Mouse (Mus musculus) forebrain, embryonic 10.5 days (tissue): ENCODE data around the gene Slc25a45. TPM values are rescaled to one million over a fixed set of nuclear protein-coding genes. Genes with fewer than 3 reads are reported as not detected.
"Not testable (repeated sequence)": the region's sequence is repeated elsewhere in the genome, so short reads cannot be mapped to it uniquely, and the experiment has no call there.

Experiments
- DNase-seq: peaks from one replicate; pipeline ENCODE4 v3.0.0-alpha.2; 2017; ENCODE audit warnings: low spot score; ENCODE audit errors: extremely low spot score
- H3K27ac ChIP-seq: fragments of 300-500 bp; sonication (generic); 2 replicates; pipeline ENCODE4 v1.5.1; 2016; ENCODE audit warnings: mild to moderate bottlenecking
- H3K27me3 ChIP-seq: fragments of 300-500 bp; sonication (generic); 2 replicates; pipeline ENCODE4 v1.6.1; 2016; ENCODE audit warnings: mild to moderate bottlenecking; ENCODE audit not compliant: poor library complexity, severe bottlenecking
- H3K36me3 ChIP-seq: fragments of 300-500 bp; sonication (generic); replicated peaks from 2 replicates; pipeline ENCODE4 v1.6.1; 2016; ENCODE audit warnings: mild to moderate bottlenecking, moderate library complexity
- H3K4me1 ChIP-seq: fragments of 300-500 bp; sonication (generic); 2 replicates; pipeline ENCODE4 v1.6.1; 2016
- H3K4me3 ChIP-seq: fragments of 300-500 bp; sonication (generic); 2 replicates; pipeline ENCODE4 v1.5.1; 2016; ENCODE audit warnings: mild to moderate bottlenecking, moderate library complexity
- H3K9me3 ChIP-seq: fragments of 300-500 bp; sonication (generic); 2 replicates; pipeline ENCODE4 v1.6.1; 2016; ENCODE audit warnings: mild to moderate bottlenecking, moderate library complexity
- WGBS: fragments of 180-500 bp; shearing (Covaris S2); methylation state at CpG from one replicate; pipeline ENCODE4 v1.1.7; 2016; 5-methylcytosine and 5-hydroxymethylcytosine counted together
- polyA plus RNA-seq: library from polyadenylated mRNA; unstranded; fragments of >200 nt; fragmentation: Nextera tagmentation; extraction: Ambion mirVana; gene quantifications from 2 replicates; pipeline ENCODE4 v1.2.1, GENCODE M21; 2016

Gene Slc25a45
- polyA plus RNA-seq, 1 experiment from 2014 or later = 1.5 TPM

DNA sequence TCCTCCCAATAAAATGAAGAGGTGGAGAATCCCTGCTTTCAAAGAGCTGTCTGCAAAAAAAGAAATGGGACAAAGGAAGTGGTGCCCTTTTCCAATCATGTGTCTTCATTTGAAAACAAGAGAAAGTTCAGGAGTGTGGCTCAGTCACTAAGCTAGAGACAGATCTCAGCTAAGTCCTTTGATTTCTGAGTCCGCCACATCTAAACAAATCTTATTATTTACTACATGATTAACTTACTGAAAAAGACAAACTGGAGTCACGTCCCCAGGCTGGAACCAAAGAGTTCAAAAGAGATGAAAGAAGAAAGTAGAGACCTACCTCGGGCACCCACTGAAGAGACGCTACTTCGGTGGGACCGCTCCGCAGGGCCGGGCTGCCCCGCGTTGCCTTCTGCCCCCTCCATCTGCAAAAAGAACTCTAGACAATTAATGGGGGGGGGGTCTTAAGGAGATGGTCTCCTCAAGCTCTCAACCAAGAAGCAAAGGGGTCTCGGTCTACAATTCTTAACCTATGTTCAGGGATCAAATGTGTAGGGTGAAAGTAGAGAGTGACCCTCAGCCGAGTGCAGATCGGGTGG lies 3.1 kb upstream of the Slc25a45 start:
- Histone ChIP-seq H3K4me3 (peak overlapping the region; percentile 85), H3K36me3 (peaks cover 29% of the 10 kb centered on the region), H3K27ac (peak overlapping the region; percentile 91), H3K9me3 (no peaks in the 10 kb centered on the region), H3K4me1 (peaks cover 67% of the 10 kb centered on the region), H3K27me3 (no peaks in the 10 kb centered on the region)
- 13% methylated on average over 13 of the region's 13 CpGs for WGBS
- DNase-seq = no peak

- H3K4me1 ChIP-seq = peaks cover 67% of the 10 kb centered on the region
- under 1% methylated on average over 37 of the region's 37 CpGs for WGBS
- no peaks in the 10 kb centered on the region for H3K27me3 ChIP-seq
- peak within 1 kb of the TSS; percentile 91 for H3K27ac ChIP-seq
- peak; percentile 93 for DNase-seq
- peaks cover 24% of the 10 kb centered on the region for H3K36me3 ChIP-seq
- H3K4me3 ChIP-seq = peak within 1 kb of the TSS; percentile 85
- no peaks in the 10 kb centered on the region for H3K9me3 ChIP-seq
Measured at GRCm38 (mm10) chr19:5874969-5875480, 2.6 kb upstream of the Slc25a45 start, which contains the start of gene Frmd8. Gene Frmd8 (minus strand): TSS chr19:5875274.

DNA sequence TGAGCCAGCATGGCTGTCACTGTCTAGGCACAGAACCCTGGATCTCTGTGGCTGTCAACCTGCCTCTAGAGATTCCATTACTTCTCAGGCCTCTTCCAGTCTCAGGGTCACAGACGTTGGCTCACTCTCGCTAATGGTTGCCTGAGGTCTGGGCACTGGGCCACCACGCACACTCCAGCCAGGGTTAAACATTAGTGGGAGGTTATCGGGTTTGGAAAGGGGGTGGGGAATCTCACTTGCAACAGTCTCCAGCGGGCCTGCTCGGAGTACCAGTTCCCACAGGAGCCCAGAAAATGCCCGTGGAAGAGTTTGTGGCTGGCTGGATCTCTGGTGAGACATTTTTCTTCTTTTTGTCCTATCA lies 734 bp downstream of the Slc25a45 start:
- no peak for DNase-seq
- Histone ChIP-seq H3K27ac (peak overlapping the region; percentile 73; the same call in 1 of the 2 replicates), H3K27me3 (no peaks in the 10 kb centered on the region), H3K4me3 (peak overlapping the region; percentile 25; the same call in 1 of the 2 replicates), H3K4me1 (peaks cover 37% of the 10 kb centered on the region), H3K36me3 (no peaks in the 10 kb centered on the region), H3K9me3 (no peaks in the 10 kb centered on the region)
- 87% methylated on average over 7 of the region's 7 CpGs for WGBS

- peaks cover 32% of the 10 kb centered on the region for H3K4me1 ChIP-seq
- no peaks in the 10 kb centered on the region for H3K9me3 ChIP-seq
- WGBS = 81% methylated on average over 3 of the region's 3 CpGs
- H3K36me3 ChIP-seq = no peaks in the 10 kb centered on the region
- no peak overlapping the region for H3K27ac ChIP-seq
- H3K27me3 ChIP-seq = no peaks in the 10 kb centered on the region
- H3K4me3 ChIP-seq = no peak overlapping the region
- DNase-seq = no peak
Measured at GRCm38 (mm10) chr19:5878916-5879315, 1.3 kb downstream of the Slc25a45 start.

DNA sequence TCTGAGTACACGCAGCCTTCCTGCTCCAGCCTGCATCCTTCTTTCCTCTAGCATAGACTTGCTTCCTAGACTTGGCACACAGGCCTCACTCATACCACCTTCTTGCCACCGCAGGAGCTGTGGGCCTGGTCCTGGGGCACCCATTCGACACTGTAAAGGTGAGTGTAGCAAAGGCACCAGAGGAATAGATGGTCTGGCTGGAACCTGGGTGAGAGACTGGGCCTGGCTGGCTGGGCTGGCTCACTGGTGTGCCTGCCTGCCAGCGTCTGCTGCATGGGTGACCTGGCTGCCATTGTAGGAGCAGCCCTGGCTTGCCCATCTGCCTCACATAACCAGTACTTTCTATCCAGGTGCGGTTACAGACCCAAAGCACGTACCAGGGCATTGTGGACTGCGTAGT lies 2.1 kb downstream of the Slc25a45 start:
- WGBS = 93% methylated on average over 7 of the region's 7 CpGs
- Histone ChIP-seq H3K27ac (no peak overlapping the region), H3K36me3 (no peaks in the 10 kb centered on the region), H3K4me3 (no peak overlapping the region), H3K9me3 (no peaks in the 10 kb centered on the region), H3K27me3 (no peaks in the 10 kb centered on the region), H3K4me1 (peaks cover 23% of the 10 kb centered on the region)
- DNase-seq = no peak

DNA sequence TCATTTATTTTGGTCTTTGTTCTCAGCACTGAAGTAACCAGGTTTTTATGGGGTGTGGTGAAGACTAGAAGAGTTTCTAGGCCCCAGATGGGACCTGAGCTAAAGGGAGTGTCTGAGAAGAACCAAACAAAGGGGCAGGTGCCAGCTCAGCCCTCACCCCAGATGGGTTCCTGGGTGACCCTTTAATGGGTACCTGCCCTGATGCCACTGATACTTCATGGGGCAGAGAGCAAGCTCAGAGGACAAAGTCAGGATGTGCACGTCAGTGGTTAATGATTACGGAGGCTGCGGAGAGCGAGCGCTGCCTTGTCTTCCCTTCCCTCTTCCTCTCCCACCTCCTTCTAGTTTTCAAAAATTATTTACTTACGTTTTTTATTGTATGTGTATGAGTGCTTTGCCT lies 3.5 kb downstream of the Slc25a45 start:
- no peak for DNase-seq
- Histone ChIP-seq H3K27ac (no peak overlapping the region), H3K4me3 (no peak overlapping the region), H3K36me3 (no peaks in the 10 kb centered on the region), H3K27me3 (no peaks in the 10 kb centered on the region), H3K9me3 (no peaks in the 10 kb centered on the region), H3K4me1 (peaks cover 12% of the 10 kb centered on the region)
- WGBS = 88% methylated on average over 6 of the region's 6 CpGs

DNA sequence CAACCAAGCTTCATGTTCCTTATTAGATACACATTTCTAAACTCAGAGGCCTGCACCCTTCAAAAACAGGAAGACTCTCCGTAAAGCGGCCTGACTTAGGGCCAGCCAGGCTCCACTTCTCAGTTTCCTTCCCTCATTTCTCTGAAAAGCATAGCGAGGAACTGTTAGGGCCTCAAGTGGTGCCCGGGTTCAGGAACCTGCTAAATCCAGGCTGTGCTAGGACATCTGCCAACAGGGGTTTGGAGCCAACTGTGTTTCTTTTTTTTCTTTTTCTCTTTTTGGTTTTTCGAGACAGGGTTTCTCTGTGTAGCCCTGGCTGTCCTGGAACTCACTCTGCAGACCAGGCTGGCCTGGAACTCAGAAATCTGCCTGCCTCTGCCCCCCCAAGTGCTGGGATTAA lies 4.5 kb downstream of the Slc25a45 start:
- not testable (repeated sequence) for H3K4me3 ChIP-seq, H3K27ac ChIP-seq, DNase-seq, H3K9me3 ChIP-seq, H3K36me3 ChIP-seq, H3K27me3 ChIP-seq
- WGBS = 85% methylated on average over 5 of the region's 5 CpGs
- H3K4me1 ChIP-seq = peaks cover 12% of the 10 kb centered on the region

DNA sequence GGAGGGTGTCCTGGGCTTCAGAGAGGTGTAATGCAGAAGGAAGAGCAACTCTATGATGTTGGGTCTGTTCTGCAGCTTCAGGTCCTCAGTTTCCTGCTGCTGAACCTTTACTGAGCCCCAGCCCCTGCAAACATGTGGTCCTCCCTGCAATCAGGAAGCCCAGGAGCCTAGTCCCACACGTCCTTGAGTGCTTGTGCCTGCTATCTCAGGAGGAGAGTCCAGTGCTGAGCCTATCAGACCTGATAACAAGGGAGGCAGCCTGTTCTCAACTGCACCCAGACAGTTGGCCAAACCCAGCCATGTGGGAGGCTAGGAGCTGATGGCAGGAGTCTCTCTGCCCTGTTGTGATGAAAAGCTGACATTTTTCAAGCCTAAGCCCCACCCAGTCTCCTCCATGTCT lies 6.3 kb downstream of the Slc25a45 start:
- Histone ChIP-seq H3K27me3 (no peaks in the 10 kb centered on the region), H3K36me3 (no peaks in the 10 kb centered on the region), H3K27ac (no peak overlapping the region), H3K4me1 (no peaks in the 10 kb centered on the region), H3K4me3 (peak overlapping the region; percentile 5; the same call in 1 of the 2 replicates), H3K9me3 (no peaks in the 10 kb centered on the region)
- 69% methylated on average over 1 of the region's 1 CpGs for WGBS
- DNase-seq = no peak

DNA sequence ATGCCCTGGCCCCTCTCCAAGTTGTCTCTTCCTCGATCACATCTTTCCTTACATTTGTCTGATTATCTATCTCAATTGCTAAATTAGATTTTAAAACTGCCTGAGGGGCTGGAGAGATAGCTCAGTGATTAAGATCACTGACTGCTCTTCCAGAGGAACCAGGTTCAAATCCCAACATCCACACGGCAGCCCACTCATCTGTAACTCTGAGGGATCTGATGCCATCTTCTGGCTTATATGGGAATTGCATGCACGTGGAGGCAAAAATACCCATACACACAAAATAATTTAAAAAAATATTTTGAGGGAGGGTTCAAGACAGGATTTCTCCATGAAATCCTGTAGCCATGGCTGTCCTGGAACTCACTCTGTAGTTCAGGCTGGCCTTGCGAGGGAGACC lies 8.2 kb downstream of the Slc25a45 start:
- H3K36me3 ChIP-seq = no peaks in the 10 kb centered on the region
- 62% methylated on average over 4 of the region's 4 CpGs for WGBS
- DNase-seq = no peak
- H3K27me3 ChIP-seq = no peaks in the 10 kb centered on the region
- no peaks in the 10 kb centered on the region for H3K9me3 ChIP-seq
- H3K4me1 ChIP-seq = no peaks in the 10 kb centered on the region
- no peak overlapping the region for H3K27ac ChIP-seq
- no peak overlapping the region for H3K4me3 ChIP-seq

DNA sequence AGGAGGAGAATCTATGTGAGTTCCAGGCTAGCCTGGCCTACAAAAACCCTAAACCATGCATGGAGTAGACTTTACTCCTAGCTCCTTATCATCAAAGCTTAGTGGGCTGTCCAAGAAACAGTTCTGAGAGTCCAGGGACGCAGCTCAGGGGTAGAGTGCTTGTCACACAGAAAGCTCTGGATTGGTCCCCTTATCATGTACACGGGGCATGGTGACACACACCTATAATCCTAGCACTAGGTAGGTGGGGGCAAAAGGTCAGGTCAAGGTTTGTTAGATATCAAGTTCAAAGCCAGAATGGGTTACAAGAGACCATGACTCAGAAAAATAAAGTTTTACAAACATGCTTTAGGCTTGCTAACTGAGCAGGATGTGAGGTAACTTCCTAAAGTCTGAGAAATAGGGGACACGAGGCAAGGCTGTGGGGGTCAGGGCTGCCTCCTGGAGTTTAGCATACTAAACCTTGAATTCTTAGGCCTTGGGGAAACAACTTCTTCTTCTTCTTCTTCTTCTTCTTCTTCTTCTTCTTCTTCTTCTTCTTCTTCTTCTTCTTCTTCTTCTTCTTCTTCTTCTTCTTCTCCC lies 9.7 kb downstream of the Slc25a45 start:
- DNase-seq = no peak
- peaks cover 9% of the 10 kb centered on the region; the same call in 1 of the 2 replicates for H3K4me1 ChIP-seq

DNA sequence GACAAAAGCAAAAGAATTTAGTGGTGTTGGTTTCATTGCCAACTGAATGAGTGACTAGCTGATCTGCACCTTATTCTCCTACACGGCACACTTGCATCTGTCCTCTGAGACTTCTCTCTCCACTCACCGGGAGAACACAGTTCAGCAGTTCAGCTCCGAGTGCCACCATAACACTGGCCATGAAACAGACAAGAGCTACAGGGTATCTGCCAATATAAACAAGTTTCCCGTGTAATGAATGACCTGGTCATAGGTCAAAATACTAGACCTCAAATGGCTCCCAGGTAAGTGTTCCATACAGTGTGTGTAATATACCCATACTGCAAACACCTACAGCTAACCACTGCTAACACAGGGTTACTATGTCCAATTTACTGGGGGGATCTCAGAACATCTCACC lies 11.6 kb downstream of the Slc25a45 start:
- WGBS = 86% methylated on average over 4 of the region's 4 CpGs

More for the DNA sequence above, 9.7 kb downstream of the Slc25a45 start:
- Histone ChIP-seq H3K9me3 (no peaks in the 10 kb centered on the region), H3K36me3 (peaks cover 11% of the 10 kb centered on the region), H3K4me3 (no peak overlapping the region), H3K27me3 (no peaks in the 10 kb centered on the region), H3K27ac (no peak overlapping the region)
- 80% methylated on average over 3 of the region's 3 CpGs for WGBS

DNA sequence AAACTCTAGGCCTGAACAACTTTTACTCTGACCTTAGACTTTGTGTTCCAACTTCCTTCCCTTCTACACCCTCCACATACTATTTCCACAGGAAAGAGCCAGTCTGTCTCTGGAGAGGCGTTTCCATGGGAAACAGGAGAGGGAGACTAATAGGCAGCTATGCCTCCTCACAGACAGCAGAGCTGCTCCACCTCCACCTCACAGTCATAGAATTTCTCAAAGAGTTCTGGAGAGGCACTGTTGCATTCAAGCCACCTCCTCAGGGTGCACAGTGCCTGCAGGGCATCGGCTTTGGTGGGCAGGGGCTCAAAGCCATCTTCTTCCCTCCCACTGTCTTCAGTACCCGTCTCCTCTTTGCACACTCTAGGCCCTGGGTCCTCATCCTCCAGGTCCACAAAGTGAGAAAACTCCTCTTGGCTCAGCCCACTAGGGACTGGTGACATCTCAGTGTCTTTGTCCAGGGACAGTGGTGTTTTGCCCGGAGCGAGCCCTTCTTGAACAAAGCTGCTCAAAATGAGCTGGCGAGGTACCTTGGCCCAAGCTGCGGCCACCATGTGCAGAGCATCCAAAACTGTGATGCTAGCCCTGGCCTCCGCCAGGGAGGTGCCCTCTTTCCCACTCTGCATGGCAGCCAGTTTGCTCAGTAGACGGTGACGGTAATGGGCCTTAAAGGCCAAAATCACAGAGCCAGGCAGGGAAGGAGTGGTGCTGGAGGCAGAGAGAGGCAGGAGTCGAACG lies 14.1 kb downstream of the Slc25a45 start:
- H3K27me3 ChIP-seq = no peaks in the 10 kb centered on the region
- no peak for DNase-seq
- no peaks in the 10 kb centered on the region for H3K9me3 ChIP-seq
- H3K36me3 ChIP-seq = peaks cover 39% of the 10 kb centered on the region
- no peak overlapping the region for H3K27ac ChIP-seq
- H3K4me3 ChIP-seq = peak overlapping the region; percentile 7; the same call in 1 of the 2 replicates
- peaks cover 29% of the 10 kb centered on the region for H3K4me1 ChIP-seq
- 96% methylated on average over 12 of the region's 12 CpGs for WGBS

More for the DNA sequence above, 11.6 kb downstream of the Slc25a45 start:
- DNase-seq = no peak
- no peak overlapping the region for H3K27ac ChIP-seq
- no peak overlapping the region for H3K4me3 ChIP-seq
- H3K4me1 ChIP-seq = peaks cover 27% of the 10 kb centered on the region
- no peaks in the 10 kb centered on the region for H3K9me3 ChIP-seq
- H3K27me3 ChIP-seq = no peaks in the 10 kb centered on the region
- peaks cover 17% of the 10 kb centered on the region for H3K36me3 ChIP-seq

- Histone ChIP-seq H3K36me3 (peaks cover 44% of the 10 kb centered on the region), H3K4me3 (peak overlapping the region; percentile 76; the same call in 1 of the 2 replicates), H3K9me3 (no peaks in the 10 kb centered on the region), H3K4me1 (peaks cover 29% of the 10 kb centered on the region), H3K27me3 (no peaks in the 10 kb centered on the region), H3K27ac (no peak overlapping the region)
- 94% methylated on average over 7 of the region's 7 CpGs for WGBS
- no peak for DNase-seq
Measured at GRCm38 (mm10) chr19:5892262-5892661, 14.7 kb downstream of the Slc25a45 start.
